Mouse (Mus musculus) heart, adult 18-20 months (tissue): Measurements from ENCODE around the gene Meltf. TPM values are rescaled to one million over a fixed set of nuclear protein-coding genes. Genes with fewer than 3 reads are reported as not detected.
A peak's percentile ranks its signal among the peaks of the same experiment; 100 is the strongest.
"Not testable (repeated sequence)": the region's sequence is repeated elsewhere in the genome, so short reads cannot be mapped to it uniquely, and the experiment has no call there.

Source experiments
- DNase-seq, 2 experiments: peaks; one replicate each; pipeline ENCODE4 v3.0.0; 2021 to 2022; ENCODE audit warnings: mixed read lengths in 1 of 2
- total RNA-seq, 2 experiments: library from RNA; stranded (reverse); gene quantifications; 2 replicates each; pipeline ENCODE4 v1.2.3; 2021

Gene Meltf
- total RNA-seq, 2 experiments from 2014 or later, result 0.08 TPM; not detected in 1

DNA sequence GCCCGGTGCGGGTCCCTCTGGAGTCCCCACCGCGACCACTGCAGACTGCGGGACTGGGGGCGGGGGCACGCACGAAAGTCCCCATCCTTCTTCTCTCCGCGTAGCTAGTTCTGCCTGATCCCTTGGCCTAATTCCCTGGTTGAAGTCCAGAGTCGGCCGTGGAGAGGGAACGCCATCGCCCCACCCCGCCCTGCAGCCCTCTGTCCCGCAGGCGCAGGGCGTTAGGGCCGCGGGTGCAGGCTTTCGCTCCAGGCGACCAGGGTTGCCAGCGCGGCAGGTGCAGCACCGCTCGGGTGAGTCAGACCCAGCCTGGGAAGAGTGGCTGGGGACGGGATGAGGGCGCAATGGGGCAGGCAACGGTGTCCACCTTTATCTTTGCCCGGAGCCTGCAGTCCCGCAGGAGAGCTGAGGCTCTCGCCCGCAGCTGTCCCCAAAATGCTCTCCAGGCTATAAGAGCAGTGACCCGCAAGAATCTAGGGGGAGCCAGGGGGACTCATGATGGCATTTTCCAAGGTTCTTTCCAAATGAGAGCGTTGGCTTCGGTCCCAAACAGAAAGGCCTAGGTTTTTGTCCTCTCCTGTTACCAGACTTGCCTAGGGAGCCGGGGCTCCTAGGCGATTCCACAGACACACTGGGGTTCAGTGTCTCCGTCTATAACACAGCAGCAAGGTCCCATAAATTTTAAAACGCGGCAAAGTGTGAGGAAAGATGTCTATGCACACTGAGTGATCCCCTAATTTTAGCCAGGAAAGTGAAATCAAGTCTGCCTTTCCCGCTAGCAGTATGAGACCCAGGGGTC, 55.3 kb downstream of the Meltf start, which contains the start of gene Pigz:
TSS of gene Pigz (plus strand) at position 101 of the 799 bp plus-strand sequence.
- DNase-seq, result peak; percentile 80

GRCm38 (mm10) chr16:31934550-31935010, 56.0 kb downstream of the Meltf start:
- DNase-seq, result no peak

- peak; percentile 32 to 45 for DNase-seq
Measured at GRCm38 (mm10) chr16:31935091-31935979, 56.7 kb downstream of the Meltf start.

DNA sequence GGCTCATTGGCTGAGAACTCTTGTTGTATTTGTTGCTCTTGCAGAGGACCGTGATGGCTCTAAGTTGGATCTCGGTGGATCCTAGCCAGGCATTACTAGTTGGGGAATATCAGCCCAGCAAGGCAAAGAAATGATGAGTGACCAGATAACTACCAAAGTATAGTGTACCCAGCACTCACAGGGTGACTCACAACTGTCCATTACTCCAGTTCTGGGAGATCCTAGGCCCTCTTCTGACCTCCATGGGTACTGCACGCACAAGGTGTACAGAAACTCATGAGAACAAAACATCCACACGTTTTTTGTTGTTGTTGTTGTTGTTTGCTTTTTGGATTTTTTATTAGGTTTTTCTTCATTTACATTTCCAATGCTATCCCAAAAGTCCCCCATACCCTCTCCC, 58.0 kb downstream of the Meltf start:
- DNase-seq, result no peak

- peak; percentile 53 to 58 for DNase-seq
Measured at GRCm38 (mm10) chr16:31938856-31939255, 60.2 kb downstream of the Meltf start.

DNA sequence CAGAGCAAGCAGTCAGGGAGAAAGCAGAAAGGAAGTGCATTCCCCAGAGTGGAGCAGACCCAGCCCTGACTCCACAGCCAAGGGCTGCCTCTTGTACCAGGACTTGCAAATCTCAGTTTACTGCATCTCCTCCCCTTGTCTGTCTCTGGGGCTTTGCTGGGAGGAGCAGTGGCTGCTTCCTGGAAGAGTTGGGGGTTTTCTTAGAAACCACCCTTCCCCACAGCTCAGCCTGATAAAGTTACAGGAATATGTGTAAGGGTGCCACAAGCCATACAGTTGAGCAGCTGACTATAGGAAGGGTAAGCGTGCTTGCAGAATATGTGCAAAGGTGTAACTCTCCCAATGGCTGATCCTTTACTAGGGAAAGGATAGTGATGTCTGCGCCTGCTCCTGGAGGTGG, 62.0 kb downstream of the Meltf start:
- no peak for DNase-seq

GRCm38 (mm10) chr16:31943980-31944379, 65.4 kb downstream of the Meltf start:
- DNase-seq, result peak; percentile 73 to 85

DNA sequence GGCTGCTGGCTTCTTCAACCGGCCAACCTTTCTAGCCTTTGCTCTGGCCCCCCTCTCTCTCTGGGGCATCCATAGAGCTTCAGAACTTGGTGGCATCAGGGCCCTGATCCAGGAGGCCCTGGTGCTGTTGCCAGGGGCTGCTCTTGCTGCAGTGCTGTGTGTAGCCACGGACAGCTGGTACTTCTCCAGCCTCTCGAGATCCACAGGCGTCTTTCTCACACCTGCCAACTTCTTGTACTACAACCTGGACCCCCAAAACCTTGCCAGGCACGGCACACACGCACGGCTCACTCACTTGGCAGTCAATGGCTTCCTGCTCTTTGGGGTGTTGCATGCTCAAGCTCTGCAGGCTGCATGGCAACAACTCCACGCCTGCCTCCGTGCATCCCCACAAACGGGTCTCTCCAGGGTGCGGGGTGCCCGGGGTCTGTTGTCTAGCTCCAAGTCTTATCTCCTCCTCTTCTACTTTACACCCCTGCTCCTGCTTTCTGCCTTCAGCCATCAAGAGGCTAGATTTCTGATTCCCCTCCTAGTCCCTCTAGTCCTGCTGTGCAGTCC, 66.2 kb downstream of the Meltf start:
- DNase-seq, result no peak

DNA sequence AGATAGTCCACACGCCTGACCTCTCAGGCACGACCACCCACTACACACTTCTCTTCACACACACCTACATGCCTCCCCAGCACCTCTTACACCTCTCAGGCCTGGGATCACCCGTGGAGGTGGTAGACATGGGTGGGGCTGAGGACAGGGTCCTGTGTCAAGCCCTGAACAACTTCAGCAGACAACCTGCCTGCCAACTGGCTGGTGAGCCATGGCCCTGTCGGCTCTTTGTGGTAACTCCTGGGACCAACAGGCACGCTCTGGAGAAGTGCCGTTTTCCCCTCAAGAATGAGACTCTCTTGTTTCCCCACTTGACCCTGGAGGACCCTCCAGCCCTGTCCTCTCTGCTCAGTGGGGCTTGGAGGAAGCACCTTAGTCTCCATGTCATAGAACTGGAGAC, 66.8 kb downstream of the Meltf start:
- no peak for DNase-seq

DNA sequence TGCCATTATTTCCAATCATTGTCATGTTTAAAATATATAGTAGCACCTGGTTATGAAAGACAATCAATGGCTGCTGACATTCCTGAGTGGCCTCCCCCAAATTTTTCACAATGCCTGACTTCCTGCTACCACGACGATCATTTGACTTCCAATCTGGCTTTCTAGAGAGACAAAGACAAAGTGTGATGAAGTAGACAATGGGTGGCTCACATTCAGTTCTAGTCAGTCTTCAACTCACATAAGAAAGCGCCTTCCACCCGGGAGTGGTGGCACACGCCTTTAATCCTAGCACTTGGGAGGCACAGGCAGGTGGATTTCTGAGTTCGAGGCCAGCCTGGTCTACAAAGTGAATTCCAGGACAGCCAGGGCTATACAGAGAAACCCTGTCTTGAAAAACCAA, 67.4 kb downstream of the Meltf start:
- DNase-seq, result not testable (repeated sequence)

DNA sequence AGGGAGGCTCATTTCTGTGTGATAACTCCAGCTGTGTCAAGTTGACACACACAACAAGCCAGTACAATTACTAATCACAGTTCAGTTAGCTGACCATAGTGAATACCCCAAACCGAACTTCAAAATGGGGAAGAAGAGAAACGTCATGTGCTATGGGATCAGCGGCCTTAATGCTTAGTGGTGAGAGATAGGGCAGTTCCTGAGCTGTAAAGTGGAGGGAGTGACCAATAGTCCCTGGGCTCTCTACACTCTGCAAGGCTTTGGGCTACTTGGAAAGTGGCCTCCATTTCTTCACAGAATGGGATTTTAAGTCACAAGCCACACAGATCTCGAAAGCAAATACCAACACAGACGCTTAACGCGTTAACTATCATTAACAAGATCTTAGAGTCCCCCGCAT, 68.7 kb downstream of the Meltf start:
- no peak for DNase-seq

DNA sequence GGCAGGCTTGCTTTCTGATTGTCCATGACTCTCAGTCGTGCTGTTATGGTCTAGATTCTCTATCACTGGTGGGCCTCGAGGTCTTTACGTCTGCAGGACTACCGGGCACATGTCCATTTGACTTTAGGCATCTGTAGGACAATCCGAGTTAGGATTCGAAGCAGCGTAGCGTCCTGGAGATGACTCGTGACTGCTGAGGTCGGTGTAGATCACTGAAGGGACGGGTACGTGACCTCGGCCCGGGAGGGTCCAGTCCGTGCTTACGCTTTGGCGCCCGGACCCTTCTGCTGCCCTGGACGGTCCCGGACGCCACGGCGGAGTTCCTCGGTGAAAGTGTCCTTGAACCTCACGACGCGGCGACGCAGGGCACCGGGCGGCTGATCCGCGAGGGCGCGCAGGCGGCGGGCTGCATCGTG, 69.3 kb downstream of the Meltf start:
- no peak for DNase-seq

GRCm38 (mm10) chr16:31948345-31948774, 69.8 kb downstream of the Meltf start, which contains the start of the genes 0610012G03Rik and Ncbp2:
Gene 0610012G03Rik (minus strand): TSS chr16:31948494.
Gene Ncbp2 (plus strand): TSS chr16:31948513.
- peak; percentile 96 to 97 for DNase-seq

Other genes with a start within 250 kb of the Meltf start
- gene Dlg1, start 215.4 kb upstream of the Meltf start, total RNA-seq, result 10 to 100 TPM; 52.6 to 59.2 TPM
- 1 to 10 TPM; 2.2 to 3.5 TPM for gene Pigz, start 55.0 kb downstream of the Meltf start, total RNA-seq
- 10 to 100 TPM; 74.8 to 79.2 TPM for gene 0610012G03Rik, start 69.7 kb downstream of the Meltf start, total RNA-seq
- 10 to 100 TPM; 24.8 to 26.4 TPM for gene Ncbp2, start 69.7 kb downstream of the Meltf start, total RNA-seq
- 10 to 100 TPM; 12.1 to 13.0 TPM for gene Senp5, start 124.5 kb downstream of the Meltf start, total RNA-seq
- 10 to 100 TPM; 26.5 to 27.1 TPM for gene Pak2, start 200.5 kb downstream of the Meltf start, total RNA-seq
- 10 to 100 TPM; 16.7 to 16.9 TPM for gene Pigx, start 220.9 kb downstream of the Meltf start, total RNA-seq
- gene Cep19, start 221.0 kb downstream of the Meltf start, total RNA-seq, result 10 to 100 TPM; 10.1 to 10.4 TPM